Mouse (Mus musculus) liver, embryonic 13.5 days (tissue): ENCODE measurements at regions not wholly inside any gene's neighbourhood (a gene's known extent, or its start where the extent isn't known, plus 50 kb on each side); places are given as distances from the start of the nearest gene placed in this dataset.

Source experiments
- ATAC-seq: fragments of 200-750 bp; cut with Nextera tagmentation; 2 replicates; pipeline ENCODE4 v1.8.0; 2017; ENCODE audit warnings: low read depth, mild to moderate bottlenecking, moderate number of reproducible peaks, moderate library complexity
- DNase-seq: peaks from one replicate; pipeline ENCODE4 v3.0.0; 2022
- H3K27ac ChIP-seq: fragments of 300-500 bp; sonication (generic); 2 replicates; pipeline ENCODE4 v1.5.1; 2015; ENCODE audit warnings: moderate library complexity, mild to moderate bottlenecking, inconsistent platforms
- H3K27me3 ChIP-seq: fragments of 300-500 bp; sonication (generic); 2 replicates; pipeline ENCODE4 v1.6.1; 2015; ENCODE audit warnings: mild to moderate bottlenecking, inconsistent platforms
- H3K36me3 ChIP-seq: fragments of 300-500 bp; sonication (generic); 2 replicates; pipeline ENCODE4 v1.6.1; 2015; ENCODE audit warnings: mild to moderate bottlenecking, inconsistent platforms
- H3K4me1 ChIP-seq: fragments of 300-500 bp; sonication (generic); replicated peaks from 2 replicates; pipeline ENCODE4 v1.6.1; 2015; ENCODE audit warnings: inconsistent platforms
- H3K4me2 ChIP-seq: fragments of 300-500 bp; sonication (generic); 2 replicates; pipeline ENCODE4 v1.6.1; 2015; ENCODE audit warnings: inconsistent platforms, mild to moderate bottlenecking, moderate library complexity
- H3K4me3 ChIP-seq: fragments of 300-500 bp; sonication (generic); replicated peaks from 2 replicates; pipeline ENCODE4 v1.5.1; 2015; ENCODE audit warnings: mild to moderate bottlenecking, inconsistent platforms
- H3K9ac ChIP-seq: fragments of 300-500 bp; sonication (generic); 2 replicates; pipeline ENCODE4 v1.6.1; 2015; ENCODE audit warnings: mild to moderate bottlenecking, inconsistent platforms
- H3K9me3 ChIP-seq: fragments of 300-500 bp; sonication (generic); replicated peaks from 2 replicates; pipeline ENCODE4 v1.6.1; 2016; ENCODE audit warnings: inconsistent platforms
- WGBS: fragments of 180-500 bp; shearing (Covaris S2); methylation state at CpG from one replicate; pipeline ENCODE4 v1.1.7; 2015; ENCODE audit not compliant: insufficient replicate concordance; 5-methylcytosine and 5-hydroxymethylcytosine counted together

GRCm38 (mm10) chr16:24137266-24138033 is 148.8 kb upstream of the Bcl6 start:
- Histone ChIP-seq H3K27ac (no peak overlapping the region), H3K4me2 (no peak overlapping the region), H3K9ac (no peak overlapping the region), H3K4me3 (no peak overlapping the region), H3K36me3 (no peaks in the 10 kb centered on the region), H3K27me3 (no peaks in the 10 kb centered on the region), H3K4me1 (0 out of 2 replicates have a peak, but pooled peaks cover 2% of the 10 kb centered on the region), H3K9me3 (no peaks in the 10 kb centered on the region)
- WGBS: 55% methylated on average over 7 of the region's 7 CpGs
- no peak for ATAC-seq
- no peak for DNase-seq

DNA sequence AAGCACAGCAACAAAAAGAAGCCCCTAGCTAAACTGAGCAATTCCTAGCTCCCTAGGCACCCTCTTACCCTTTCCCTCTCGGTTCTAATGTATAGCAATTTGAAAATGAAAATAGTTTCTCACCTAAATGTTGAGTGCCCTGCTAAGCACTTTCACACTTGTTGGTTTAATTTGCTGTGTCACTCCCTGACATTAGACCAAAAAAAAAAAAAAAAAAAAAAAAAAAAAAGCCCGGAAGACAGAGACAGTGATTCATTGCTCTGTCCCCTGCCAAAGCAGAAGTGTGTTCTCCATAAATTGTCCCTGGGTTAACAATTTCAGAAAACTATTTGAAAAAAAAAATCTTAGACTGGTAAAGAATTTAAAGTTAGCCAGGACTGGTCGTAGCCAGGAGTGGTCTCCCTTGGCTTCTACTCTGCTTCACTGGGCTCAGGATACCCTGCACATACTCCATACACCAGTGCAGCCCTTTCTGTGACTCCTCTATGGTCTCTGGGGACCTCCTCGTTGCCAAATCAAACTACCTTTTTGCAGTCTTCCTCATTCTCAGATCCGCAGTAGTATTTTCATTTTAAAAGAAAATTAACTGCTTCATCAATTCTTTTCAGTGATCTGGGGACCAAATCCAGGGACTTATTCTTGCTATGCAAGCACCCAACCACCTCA is 148.0 kb upstream of the Bcl6 start:
- no peaks in the 10 kb centered on the region for H3K36me3 ChIP-seq
- WGBS: 44% methylated on average over 5 of the region's 5 CpGs

DNA sequence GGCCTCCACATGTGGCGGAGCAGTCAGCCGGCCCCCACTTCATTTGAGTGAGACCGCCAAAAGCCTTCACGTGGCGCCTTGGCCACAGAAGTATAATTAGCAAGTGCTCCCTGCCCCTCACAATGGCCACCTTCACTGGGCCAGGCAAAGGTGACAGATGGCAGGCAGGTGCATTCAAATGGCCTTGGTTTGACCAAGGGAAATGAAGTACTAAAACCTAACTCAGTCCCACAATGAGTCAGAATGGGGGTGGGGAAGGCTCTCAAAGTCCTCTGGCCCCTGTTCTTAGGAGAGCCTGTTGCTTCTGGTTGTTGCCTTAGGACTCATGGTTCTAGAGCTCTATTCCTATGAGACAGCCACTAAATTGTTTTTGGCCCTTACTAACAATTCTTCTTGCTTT is 147.2 kb upstream of the Bcl6 start:
- Histone ChIP-seq H3K9ac (no peak overlapping the region), H3K4me3 (no peak overlapping the region), H3K4me1 (0 out of 2 replicates have a peak, but pooled peaks cover 2% of the 10 kb centered on the region), H3K4me2 (no peak overlapping the region), H3K9me3 (no peaks in the 10 kb centered on the region), H3K27ac (no peak overlapping the region), H3K27me3 (no peaks in the 10 kb centered on the region), H3K36me3 (no peaks in the 10 kb centered on the region)
- DNase-seq (no peak), ATAC-seq (no peak)
- WGBS: 79% methylated on average over 5 of the region's 5 CpGs

More for the DNA sequence above, 148.0 kb upstream of the Bcl6 start:
- Histone ChIP-seq H3K27me3 (no peaks in the 10 kb centered on the region), H3K9ac (no peak overlapping the region), H3K9me3 (no peaks in the 10 kb centered on the region), H3K4me3 (no peak overlapping the region), H3K27ac (no peak overlapping the region), H3K4me1 (0 out of 2 replicates have a peak, but pooled peaks cover 2% of the 10 kb centered on the region), H3K4me2 (no peak overlapping the region)
- ATAC-seq (no peak), DNase-seq (no peak)

DNA sequence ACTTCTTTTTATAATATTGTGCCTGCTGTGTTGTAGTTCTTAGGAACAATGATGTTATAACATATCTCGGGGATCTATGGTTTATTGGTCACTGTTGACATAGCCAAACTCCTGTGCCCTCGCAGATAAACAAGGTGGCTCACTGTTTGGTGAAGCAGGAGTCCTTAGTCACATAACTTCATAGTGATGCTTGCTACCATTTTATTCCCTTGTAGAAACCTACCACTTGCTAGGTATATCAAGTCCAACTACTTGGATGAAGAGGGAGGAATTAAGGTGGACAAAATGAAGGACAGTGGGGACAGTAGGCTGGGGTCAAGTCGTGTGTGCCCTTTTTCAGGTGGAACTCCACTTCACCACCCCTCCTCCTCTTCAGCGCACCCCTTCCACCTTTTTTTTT is 146.7 kb upstream of the Bcl6 start:
- no peaks in the 10 kb centered on the region for H3K9me3 ChIP-seq
- H3K27me3 ChIP-seq: no peaks in the 10 kb centered on the region
- H3K4me3 ChIP-seq: no peak overlapping the region
- WGBS: 66% methylated on average over 4 of the region's 4 CpGs
- no peak for ATAC-seq
- H3K4me2 ChIP-seq: no peak overlapping the region
- H3K36me3 ChIP-seq: no peaks in the 10 kb centered on the region
- H3K27ac ChIP-seq: no peak overlapping the region
- no peak for DNase-seq
- 0 out of 2 replicates have a peak, but pooled peaks cover 2% of the 10 kb centered on the region for H3K4me1 ChIP-seq
- H3K9ac ChIP-seq: no peak overlapping the region

DNA sequence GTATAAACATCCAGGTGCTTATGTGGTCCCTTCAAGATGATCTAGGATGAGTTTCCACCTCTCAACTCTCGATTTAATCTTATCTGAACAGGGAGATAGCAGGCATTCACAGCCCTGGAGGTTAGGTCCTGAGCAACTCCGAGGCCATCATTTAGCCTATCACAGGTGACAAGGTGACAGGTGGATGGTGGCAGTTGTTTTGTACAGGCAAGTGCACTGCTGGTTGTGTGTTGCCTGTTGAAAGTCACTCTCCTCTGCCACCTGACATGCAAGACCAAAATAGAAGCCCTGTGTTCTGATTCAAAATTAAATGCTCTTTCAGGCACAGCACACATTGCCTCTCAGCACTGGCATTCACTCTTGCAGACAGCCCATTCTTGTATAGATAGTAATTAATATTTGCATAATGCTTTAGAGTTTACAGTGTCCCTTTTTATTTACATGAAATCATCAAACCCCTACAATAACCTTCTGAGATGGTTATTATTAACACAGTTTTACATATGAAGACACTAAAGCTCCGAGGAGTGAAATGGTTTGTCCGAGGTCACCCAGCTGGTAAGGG is 145.9 kb upstream of the Bcl6 start:
- Histone ChIP-seq H3K36me3 (no peaks in the 10 kb centered on the region), H3K4me1 (peaks cover 6% of the 10 kb centered on the region; the same call in 1 of the 2 replicates), H3K27ac (no peak overlapping the region), H3K27me3 (no peaks in the 10 kb centered on the region), H3K9ac (no peak overlapping the region), H3K4me3 (no peak overlapping the region), H3K4me2 (no peak overlapping the region), H3K9me3 (no peaks in the 10 kb centered on the region)
- DNase-seq (no peak), ATAC-seq (no peak)
- WGBS: 54% methylated on average over 4 of the region's 4 CpGs

DNA sequence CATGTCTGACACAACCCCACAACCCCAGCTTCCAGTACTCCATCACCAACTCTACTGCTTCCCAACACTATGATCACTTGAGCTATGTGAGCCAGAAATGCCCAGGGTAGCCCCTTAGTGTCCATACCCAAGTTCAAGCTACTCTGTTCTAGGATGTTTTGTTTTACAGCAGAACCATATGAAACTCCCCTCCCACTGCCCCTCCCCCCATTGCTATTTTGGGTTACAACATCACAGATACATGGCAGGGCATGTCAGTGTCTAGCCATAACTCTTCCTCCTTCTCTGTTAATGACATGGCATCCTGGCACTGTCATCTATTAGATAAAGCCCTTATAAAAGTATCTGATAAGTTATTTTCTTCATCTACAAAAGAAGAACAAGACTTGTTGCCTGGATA is 142.0 kb upstream of the Bcl6 start:
- no peak overlapping the region for H3K9ac ChIP-seq
- no peaks in the 10 kb centered on the region for H3K9me3 ChIP-seq
- H3K4me1 ChIP-seq: peaks cover 6% of the 10 kb centered on the region; the same call in 1 of the 2 replicates
- ATAC-seq: no peak
- H3K36me3 ChIP-seq: no peaks in the 10 kb centered on the region
- H3K27me3 ChIP-seq: no peaks in the 10 kb centered on the region
- H3K4me2 ChIP-seq: no peak overlapping the region
- no peak overlapping the region for H3K4me3 ChIP-seq
- no peak overlapping the region for H3K27ac ChIP-seq
- DNase-seq: no peak

- no peaks in the 10 kb centered on the region for H3K27me3 ChIP-seq
- DNase-seq (no peak), ATAC-seq (no peak)
- peaks cover 6% of the 10 kb centered on the region; the same call in 1 of the 2 replicates for H3K4me1 ChIP-seq
- H3K4me2 ChIP-seq: no peak overlapping the region
- H3K9me3 ChIP-seq: no peaks in the 10 kb centered on the region
- no peak overlapping the region for H3K9ac ChIP-seq
- no peak overlapping the region for H3K4me3 ChIP-seq
- 48% methylated on average over 4 of the region's 4 CpGs for WGBS
- H3K27ac ChIP-seq: no peak overlapping the region
- no peaks in the 10 kb centered on the region for H3K36me3 ChIP-seq
Measured at GRCm38 (mm10) chr16:24129701-24130100, 141.0 kb upstream of the Bcl6 start.

- Histone ChIP-seq H3K4me1 (peaks cover 6% of the 10 kb centered on the region; the same call in 1 of the 2 replicates), H3K9ac (no peak overlapping the region), H3K4me3 (no peak overlapping the region), H3K4me2 (no peak overlapping the region), H3K27me3 (no peaks in the 10 kb centered on the region), H3K9me3 (no peaks in the 10 kb centered on the region), H3K36me3 (no peaks in the 10 kb centered on the region), H3K27ac (no peak overlapping the region)
- no peak for ATAC-seq
- WGBS: 58% methylated on average over 3 of the region's 3 CpGs
- no peak for DNase-seq
Measured at GRCm38 (mm10) chr16:24128566-24128965, 139.9 kb upstream of the Bcl6 start.

DNA sequence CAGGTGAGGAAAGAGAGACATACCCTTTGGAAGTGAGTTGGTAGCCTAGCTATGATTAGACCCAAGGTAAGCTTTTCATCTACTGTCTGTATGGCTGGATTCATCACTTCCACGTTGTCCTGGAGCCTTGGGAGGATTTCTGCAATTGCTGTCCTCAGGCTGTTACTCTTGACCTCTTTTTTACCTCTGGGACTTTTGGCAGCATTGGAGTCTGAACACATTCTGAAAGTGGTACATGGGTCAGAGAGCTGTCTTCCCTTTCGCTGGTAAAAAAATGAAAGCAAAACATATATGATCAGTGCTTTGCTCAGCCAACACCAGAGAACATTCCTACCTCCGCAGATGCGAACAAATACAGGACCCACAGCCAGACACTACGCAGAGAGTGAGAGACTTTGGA is 136.1 kb upstream of the Bcl6 start:
- Histone ChIP-seq H3K4me1 (peaks cover 4% of the 10 kb centered on the region; the same call in 1 of the 2 replicates), H3K9me3 (no peaks in the 10 kb centered on the region), H3K9ac (no peak overlapping the region), H3K27ac (no peak overlapping the region), H3K36me3 (no peaks in the 10 kb centered on the region), H3K4me2 (no peak overlapping the region), H3K4me3 (no peak overlapping the region), H3K27me3 (no peaks in the 10 kb centered on the region)
- ATAC-seq (no peak), DNase-seq (no peak)
- WGBS: 77% methylated on average over 5 of the region's 5 CpGs

- WGBS: 57% methylated on average over 4 of the region's 4 CpGs
- DNase-seq (no peak), ATAC-seq (no peak)
- Histone ChIP-seq H3K9me3 (no peaks in the 10 kb centered on the region), H3K27ac (no peak overlapping the region), H3K27me3 (no peaks in the 10 kb centered on the region), H3K4me2 (no peak overlapping the region), H3K36me3 (no peaks in the 10 kb centered on the region), H3K4me1 (no peaks in the 10 kb centered on the region), H3K9ac (no peak overlapping the region), H3K4me3 (no peak overlapping the region)
Measured at GRCm38 (mm10) chr16:24124083-24124482, 135.4 kb upstream of the Bcl6 start.

- WGBS: 73% methylated on average over 6 of the region's 6 CpGs
- H3K9me3 ChIP-seq: no peaks in the 10 kb centered on the region
- H3K27me3 ChIP-seq: no peaks in the 10 kb centered on the region
- ATAC-seq (no peak), DNase-seq (no peak)
- H3K9ac ChIP-seq: no peak overlapping the region
- H3K4me2 ChIP-seq: no peak overlapping the region
- H3K4me3 ChIP-seq: no peak overlapping the region
- H3K36me3 ChIP-seq: no peaks in the 10 kb centered on the region
- H3K4me1 ChIP-seq: no peaks in the 10 kb centered on the region
- H3K27ac ChIP-seq: no peak overlapping the region
Measured at GRCm38 (mm10) chr16:24121633-24122032, 133.0 kb upstream of the Bcl6 start.
